Mouse (Mus musculus): ENCODE results near the gene Tnfrsf18. TPM values are rescaled to one million over a fixed set of nuclear protein-coding genes. Genes with fewer than 3 reads are reported as not detected.

Gene Tnfrsf18
- polyA plus RNA-seq, 1 experiment from 2014 or later = 3.3 TPM

DNA sequence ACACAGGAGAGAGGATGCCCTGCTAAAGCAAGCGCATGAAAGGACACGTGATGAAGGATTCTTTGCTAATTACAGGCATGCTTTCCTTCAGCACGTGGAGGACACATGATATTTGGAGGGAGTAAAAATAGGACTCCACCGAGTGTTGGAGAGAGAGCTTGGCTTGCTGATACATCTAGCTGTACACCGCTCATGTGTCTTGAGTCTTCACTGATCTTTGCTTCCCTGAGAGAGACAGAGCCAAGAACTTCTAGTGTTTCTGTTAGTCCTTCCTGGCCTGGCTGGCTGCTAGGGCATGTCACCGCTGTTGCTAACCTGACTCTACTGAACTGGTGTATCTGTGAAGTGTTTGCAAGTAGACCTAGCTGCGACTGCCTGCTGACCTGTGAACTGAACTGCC, 1.8 kb upstream of the Tnfrsf18 start:
- WGBS = 92% methylated on average over 7 of the region's 7 CpGs
- DNase-seq (ENCODE audit: low spot score) (no peak), ATAC-seq (ENCODE audit: low FRiP score, low TSS enrichment) (no peak)
- Histone ChIP-seq H3K27ac (replicated peaks) (no peak overlapping the region), H3K27me3 (ENCODE audit: control insufficient read depth, insufficient read depth, low read length) (no peaks in the 10 kb centered on the region), H3K4me3 (ENCODE audit: low read depth, low read length) (no peak overlapping the region), H3K9ac (ENCODE audit: low read length) (no peak overlapping the region), H3K36me3 (ENCODE audit: control insufficient read depth, insufficient read depth, low read length) (no peaks in the 10 kb centered on the region), H3K4me2 (replicated peaks; ENCODE audit: low read depth) (no peak overlapping the region), H3K4me1 (replicated peaks; ENCODE audit: control insufficient read depth, insufficient read depth) (no peaks in the 10 kb centered on the region), H3K9me3 (ENCODE audit: control insufficient read depth, low read length) (no peaks in the 10 kb centered on the region)
- TF ChIP-seq CTCF (IDR thresholded peaks at IDR 0.05; ENCODE audit: low read depth) = no peak
- TF ChIP-seq EP300 (optimal IDR thresholded peaks at IDR 0.05) = no peak

DNA sequence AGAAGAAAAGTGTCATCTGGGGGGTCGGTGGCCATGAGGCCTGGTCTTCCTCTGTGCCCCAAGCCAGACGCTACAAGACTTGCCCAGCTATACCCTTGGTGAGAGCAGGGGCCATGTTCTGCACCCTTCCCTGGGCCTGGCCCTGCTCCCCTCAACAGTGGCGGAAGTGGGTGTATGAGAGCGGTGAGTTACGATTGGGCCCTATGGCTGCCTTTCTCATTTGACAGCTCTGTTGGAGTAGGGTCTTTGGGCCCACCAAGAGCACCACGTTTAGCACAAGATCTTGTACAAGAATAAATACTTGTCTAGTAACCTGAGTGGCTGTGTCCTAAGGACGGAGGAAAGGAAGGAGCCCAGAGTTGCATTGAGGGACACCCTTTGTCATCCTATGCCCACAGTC, 2.6 kb downstream of the Tnfrsf18 start:
- DNase-seq (ENCODE audit: low spot score) (no peak), ATAC-seq (ENCODE audit: low FRiP score, low TSS enrichment) (no peak)
- Histone ChIP-seq H3K27ac (replicated peaks) (no peak overlapping the region), H3K9ac (ENCODE audit: low read length) (no peak overlapping the region), H3K4me3 (ENCODE audit: low read depth, low read length) (no peak overlapping the region), H3K9me3 (ENCODE audit: control insufficient read depth, low read length) (no peaks in the 10 kb centered on the region), H3K27me3 (ENCODE audit: control insufficient read depth, insufficient read depth, low read length) (no peaks in the 10 kb centered on the region), H3K4me2 (replicated peaks; ENCODE audit: low read depth) (no peak overlapping the region), H3K4me1 (replicated peaks; ENCODE audit: control insufficient read depth, insufficient read depth) (peaks cover 10% of the 10 kb centered on the region), H3K36me3 (ENCODE audit: control insufficient read depth, insufficient read depth, low read length) (no peaks in the 10 kb centered on the region)
- 91% methylated on average over 7 of the region's 7 CpGs for WGBS
- TF ChIP-seq EP300 (optimal IDR thresholded peaks at IDR 0.05) (no peak), CTCF (IDR thresholded peaks at IDR 0.05; ENCODE audit: low read depth) (no peak)

DNA sequence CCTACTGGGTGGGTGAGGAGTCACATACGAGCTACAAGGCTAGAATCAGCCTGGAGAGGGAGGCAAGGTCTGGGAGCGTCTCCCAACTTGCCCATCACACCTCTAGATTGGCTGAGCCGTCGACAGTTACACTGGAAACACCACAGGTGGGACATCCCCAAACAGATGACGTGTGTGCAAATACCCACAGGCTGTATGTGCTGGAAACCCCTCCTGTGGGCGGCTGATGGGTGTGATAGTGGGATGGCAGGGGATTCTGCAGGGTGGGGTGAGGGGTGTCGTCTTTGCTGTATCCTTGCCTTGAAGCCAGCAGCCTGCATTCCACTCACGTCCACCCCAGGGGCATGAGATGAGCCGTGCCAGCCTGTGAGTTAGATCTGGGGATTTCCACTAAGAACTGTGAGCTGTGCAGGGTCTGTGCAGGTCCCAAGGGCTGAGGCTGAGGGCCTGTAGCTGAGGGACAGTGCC, 4.7 kb downstream of the Tnfrsf18 start:
- H3K4me1 ChIP-seq (replicated peaks; ENCODE audit: control insufficient read depth, insufficient read depth) = peaks cover 10% of the 10 kb centered on the region
- DNase-seq (ENCODE audit: low spot score) (peak; percentile 22), ATAC-seq (ENCODE audit: low FRiP score, low TSS enrichment) (no peak; the same call in 1 of the 2 replicates)
- H3K27ac ChIP-seq (replicated peaks) = peak overlapping the region; percentile 90
- TF ChIP-seq EP300 (optimal IDR thresholded peaks at IDR 0.05) (no peak), CTCF (IDR thresholded peaks at IDR 0.05; ENCODE audit: low read depth) (peak; percentile 21; the same call in 1 of the 2 replicates)
- no peaks in the 10 kb centered on the region for H3K27me3 ChIP-seq (ENCODE audit: control insufficient read depth, insufficient read depth, low read length)
- no peaks in the 10 kb centered on the region for H3K36me3 ChIP-seq (ENCODE audit: control insufficient read depth, insufficient read depth, low read length)
- H3K4me2 ChIP-seq (replicated peaks; ENCODE audit: low read depth) = peak overlapping the region; percentile 65
- H3K9me3 ChIP-seq (ENCODE audit: control insufficient read depth, low read length) = no peaks in the 10 kb centered on the region
- 37% methylated on average over 9 of the region's 9 CpGs for WGBS
- peak overlapping the region; percentile 68 for H3K9ac ChIP-seq (ENCODE audit: low read length)
- H3K4me3 ChIP-seq (ENCODE audit: low read depth, low read length) = peak overlapping the region; percentile 55

DNA sequence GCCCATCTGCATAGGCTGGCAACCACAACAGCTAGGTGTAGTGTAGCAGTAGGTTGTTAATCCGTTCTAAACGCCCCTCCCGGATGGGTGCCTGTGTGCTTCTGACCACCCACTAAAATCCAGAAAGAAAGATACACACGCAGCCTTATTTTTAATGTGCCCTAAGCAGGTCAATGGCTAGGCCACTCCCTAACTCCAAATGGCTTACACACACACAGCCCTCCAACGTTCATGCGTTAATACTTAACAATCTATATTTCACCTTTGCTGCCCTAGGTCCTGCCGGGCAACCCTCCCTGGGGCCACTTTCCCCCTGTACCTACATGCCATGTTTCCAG, 5.3 kb downstream of the Tnfrsf18 start:
- Histone ChIP-seq H3K36me3 (ENCODE audit: control insufficient read depth, insufficient read depth, low read length) (no peaks in the 10 kb centered on the region), H3K9me3 (ENCODE audit: control insufficient read depth, low read length) (no peaks in the 10 kb centered on the region), H3K27me3 (ENCODE audit: control insufficient read depth, insufficient read depth, low read length) (no peaks in the 10 kb centered on the region), H3K4me2 (replicated peaks; ENCODE audit: low read depth) (peak overlapping the region; percentile 65), H3K27ac (replicated peaks) (peak overlapping the region; percentile 90), H3K4me3 (ENCODE audit: low read depth, low read length) (peak overlapping the region; percentile 55), H3K9ac (ENCODE audit: low read length) (peak overlapping the region; percentile 68), H3K4me1 (replicated peaks; ENCODE audit: control insufficient read depth, insufficient read depth) (peaks cover 10% of the 10 kb centered on the region)
- TF ChIP-seq CTCF (IDR thresholded peaks at IDR 0.05; ENCODE audit: low read depth) = no peak
- DNase-seq (ENCODE audit: low spot score) (no peak), ATAC-seq (ENCODE audit: low FRiP score, low TSS enrichment) (peak; percentile 27)
- WGBS = 2% methylated on average over 7 of the region's 7 CpGs

DNA sequence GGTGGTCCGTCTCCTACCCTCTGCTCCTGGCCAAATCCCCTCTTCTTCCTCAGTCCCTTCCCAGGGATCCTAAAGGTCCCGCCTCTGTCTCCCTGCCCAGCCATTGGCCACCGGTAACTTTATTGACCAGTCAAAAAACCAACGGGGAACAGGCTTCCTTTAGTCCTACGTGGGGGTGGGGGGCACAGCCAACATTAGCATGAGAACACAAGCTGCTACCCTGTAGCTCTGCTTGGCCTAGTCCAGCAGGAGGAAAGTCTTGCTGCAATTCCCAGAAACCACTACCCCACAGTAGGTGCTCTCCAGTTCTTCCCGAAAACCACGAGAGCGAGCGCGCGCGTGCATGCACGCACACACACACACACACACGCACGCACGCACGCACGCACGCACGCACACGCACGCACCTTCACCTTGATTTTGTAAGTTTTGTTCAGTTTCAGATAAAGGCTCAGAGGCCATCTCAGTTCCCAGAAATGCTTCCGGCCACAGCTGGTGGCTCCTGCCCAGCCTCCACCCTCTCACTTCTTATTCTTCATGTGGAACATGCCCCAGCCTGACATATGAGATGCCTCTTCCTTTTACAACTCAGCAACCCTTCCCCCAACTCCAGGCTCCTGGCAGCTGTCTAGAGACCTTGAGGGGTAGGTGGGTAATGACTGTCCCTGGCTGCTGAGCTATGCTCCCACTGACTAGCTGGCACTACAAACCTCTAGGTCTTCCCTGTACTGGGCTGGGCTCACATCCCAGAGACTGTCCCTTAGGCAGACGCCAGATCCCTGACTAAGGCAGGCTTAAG, 5.8 kb downstream of the Tnfrsf18 start:
- peak; percentile 83 for ATAC-seq (ENCODE audit: low FRiP score, low TSS enrichment)

DNA sequence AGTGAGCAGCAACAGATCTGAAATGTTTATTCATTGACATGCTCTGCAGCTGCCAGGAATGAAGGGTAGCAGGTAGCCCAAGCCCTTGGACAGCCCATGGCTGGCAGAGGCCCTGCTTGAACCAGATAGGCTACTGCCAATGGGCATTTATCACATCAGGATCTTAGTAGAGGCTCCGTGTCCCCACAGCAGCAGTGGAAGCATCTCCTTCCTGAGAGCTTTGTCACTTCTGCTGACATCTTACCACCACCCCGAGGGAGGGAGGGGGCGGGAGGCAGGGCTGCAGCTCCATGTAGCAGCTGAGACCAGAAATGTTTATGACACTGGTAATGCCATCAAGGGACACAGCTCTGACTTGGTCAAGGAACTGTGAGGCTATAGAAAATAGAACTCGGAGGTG, 6.9 kb downstream of the Tnfrsf18 start:
- Histone ChIP-seq H3K4me3 (ENCODE audit: low read depth, low read length) (no peak overlapping the region), H3K9ac (ENCODE audit: low read length) (no peak overlapping the region), H3K4me2 (replicated peaks; ENCODE audit: low read depth) (no peak overlapping the region), H3K4me1 (replicated peaks; ENCODE audit: control insufficient read depth, insufficient read depth) (peaks cover 10% of the 10 kb centered on the region), H3K9me3 (ENCODE audit: control insufficient read depth, low read length) (no peaks in the 10 kb centered on the region), H3K36me3 (ENCODE audit: control insufficient read depth, insufficient read depth, low read length) (no peaks in the 10 kb centered on the region), H3K27ac (replicated peaks) (peak overlapping the region; percentile 90), H3K27me3 (ENCODE audit: control insufficient read depth, insufficient read depth, low read length) (no peaks in the 10 kb centered on the region)
- TF ChIP-seq EP300 (optimal IDR thresholded peaks at IDR 0.05) (no peak), CTCF (IDR thresholded peaks at IDR 0.05; ENCODE audit: low read depth) (no peak)
- 67% methylated on average over 4 of the region's 4 CpGs for WGBS
- DNase-seq (ENCODE audit: low spot score) (no peak), ATAC-seq (ENCODE audit: low FRiP score, low TSS enrichment) (no peak)

More for the DNA sequence above, 5.8 kb downstream of the Tnfrsf18 start:
- peak overlapping the region; percentile 55 for H3K4me3 ChIP-seq (ENCODE audit: low read depth, low read length)
- WGBS = under 1% methylated on average over 24 of the region's 24 CpGs
- H3K27ac ChIP-seq (replicated peaks) = peak overlapping the region; percentile 90
- H3K36me3 ChIP-seq (ENCODE audit: control insufficient read depth, insufficient read depth, low read length) = no peaks in the 10 kb centered on the region
- H3K9ac ChIP-seq (ENCODE audit: low read length) = peak overlapping the region; percentile 68
- DNase-seq (ENCODE audit: low spot score) = peak; percentile 83
- no peaks in the 10 kb centered on the region for H3K9me3 ChIP-seq (ENCODE audit: control insufficient read depth, low read length)
- TF ChIP-seq EP300 (optimal IDR thresholded peaks at IDR 0.05) = no peak
- TF ChIP-seq CTCF (IDR thresholded peaks at IDR 0.05; ENCODE audit: low read depth) = no peak
- peaks cover 10% of the 10 kb centered on the region for H3K4me1 ChIP-seq (replicated peaks; ENCODE audit: control insufficient read depth, insufficient read depth)
- H3K27me3 ChIP-seq (ENCODE audit: control insufficient read depth, insufficient read depth, low read length) = no peaks in the 10 kb centered on the region
- peak overlapping the region; percentile 65 for H3K4me2 ChIP-seq (replicated peaks; ENCODE audit: low read depth)

Measured in stomach, postnatal 0 days (tissue).